Mouse (Mus musculus) gastrocnemius, postnatal 25 days (tissue): ENCODE results near the gene Rab3gap2. TPM values are rescaled to one million over a fixed set of nuclear protein-coding genes. Genes with fewer than 3 reads are reported as not detected.

Source experiments
- DNase-seq: peaks from one replicate; pipeline ENCODE4 v3.0.0; 2022
- microRNA-seq, 2 experiments: library from miRNA; unstranded; fragments of <30 nt; microRNA quantifications; one replicate each; pipeline ENCODE4 v1.2.0; 2021; ENCODE audit warnings: borderline replicate concordance in 2 of 2
- total RNA-seq, 2 experiments: library from RNA; stranded (reverse); gene quantifications; 1 replicate in 1 of 2; 2 replicates in 1 of 2; pipeline ENCODE4 v1.2.3; 2021

Gene Rab3gap2
- total RNA-seq, 2 experiments from 2014 or later, result 15.8 to 16.3 TPM

GRCm38 (mm10) chr1:185331983-185332430 lies 128.1 kb downstream of the Rab3gap2 start, which contains the start of gene Bpnt1:
Gene Bpnt1, plus strand, starts transcription at chr1:185332149.
- DNase-seq, result peak; percentile 92

GRCm38 (mm10) chr1:185333651-185334050 lies 129.7 kb downstream of the Rab3gap2 start:
- no peak for DNase-seq

- no peak for DNase-seq
These were observed 130.2 kb downstream of the Rab3gap2 start for GRCm38 (mm10) chr1:185334136-185334535.

DNA sequence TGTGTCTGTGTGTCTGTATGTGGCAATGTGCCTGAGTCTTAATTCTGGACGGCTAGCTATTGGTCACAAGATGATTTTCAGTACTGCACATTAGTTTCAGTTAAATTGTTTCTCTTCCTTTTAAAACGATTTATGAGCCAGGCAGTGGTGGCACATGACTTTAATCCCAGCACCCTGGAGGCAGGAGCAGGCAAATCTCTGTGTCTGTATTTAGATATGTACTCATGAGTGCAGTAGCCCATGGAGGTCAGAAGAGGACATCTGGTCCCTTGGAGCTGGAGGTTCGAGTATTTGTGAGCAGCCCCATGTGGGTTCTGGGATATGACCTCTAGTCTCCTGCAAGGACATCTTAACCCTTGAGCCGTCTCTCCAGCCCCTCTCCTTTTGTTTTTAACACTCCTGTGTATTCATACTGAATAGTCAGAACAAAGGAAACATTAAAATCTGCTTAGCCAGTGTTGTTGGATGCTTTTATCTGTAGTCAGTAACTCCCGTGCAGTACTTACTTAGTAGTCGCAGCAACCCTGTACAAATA lies 131.4 kb downstream of the Rab3gap2 start:
- no peak for DNase-seq

Small RNA genes lying within 50 kb of the gene (microRNA-seq; reads per million reads assigned to microRNA genes)
- gene Mir194-1 (0.26 to 0.74 reads per million in 2 experiments), gene Mir215 (0 to 1.6 reads per million in 2 experiments), gene Mir664 (68.8 to 75.1 reads per million in 2 experiments)

Other genes starting within 250 kb of the Rab3gap2 start
- gene Mark1, start 204.5 kb upstream of the Rab3gap2 start, total RNA-seq, result 1 to 10 TPM; 3.2 to 3.7 TPM
- 10 to 100 TPM; 33.4 to 38.5 TPM for gene Iars2, start 125.3 kb downstream of the Rab3gap2 start, total RNA-seq
- gene Bpnt1, start 128.0 kb downstream of the Rab3gap2 start, total RNA-seq, result 10 to 100 TPM; 17.8 to 18.1 TPM
- gene Eprs, start 158.9 kb downstream of the Rab3gap2 start, total RNA-seq, result 100 to 1,000 TPM; 147 to 149 TPM